Mouse (Mus musculus) neutrophil, adult 5-6 weeks (primary cell): ENCODE data around the gene Slc26a10. TPM values are rescaled to one million over a fixed set of nuclear protein-coding genes. Genes with fewer than 3 reads are reported as not detected.
"Not testable (repeated sequence)": the region's sequence is repeated elsewhere in the genome, so short reads cannot be mapped to it uniquely, and the experiment has no call there.

ENCODE experiments used
- ATAC-seq: fragments of 151-379, 151-347 bp; 2 replicates; pipeline ENCODE4 v1.8.0; 2017; ENCODE audit warnings: mild to moderate bottlenecking, moderate TSS enrichment; ENCODE audit not compliant: insufficient number of reproducible peaks, poor library complexity, low FRiP score, severe bottlenecking; ENCODE audit errors: extremely low read depth
- total RNA-seq: library from RNA; stranded (forward); fragments of 200-1000 nt; gene quantifications from 2 replicates; pipeline ENCODE4 v1.2.3, GENCODE M21; 2017

The Slc26a10 gene
- total RNA-seq, 1 experiment from 2014 or later, result 3.0 TPM

DNA sequence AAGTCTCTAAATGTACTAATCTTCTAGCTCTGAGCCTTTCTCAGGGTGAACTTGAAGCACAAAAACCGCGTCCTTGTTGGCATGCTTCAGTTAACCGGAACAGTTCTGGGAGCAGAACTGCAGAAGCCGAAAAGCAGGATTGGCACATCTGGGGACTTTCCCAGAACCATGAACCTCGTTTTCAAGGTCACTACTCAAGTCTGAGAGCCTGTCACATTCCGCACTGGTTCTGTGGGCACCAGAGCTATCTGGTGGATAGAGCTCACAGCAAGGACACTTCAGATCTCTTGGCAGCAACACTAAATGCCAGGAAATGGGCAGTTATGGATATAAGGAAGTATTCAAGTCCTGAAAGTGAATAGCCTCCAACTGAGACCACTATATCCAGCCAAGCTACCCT, 33.3 kb downstream of the Slc26a10 start:
- no peak for ATAC-seq

DNA sequence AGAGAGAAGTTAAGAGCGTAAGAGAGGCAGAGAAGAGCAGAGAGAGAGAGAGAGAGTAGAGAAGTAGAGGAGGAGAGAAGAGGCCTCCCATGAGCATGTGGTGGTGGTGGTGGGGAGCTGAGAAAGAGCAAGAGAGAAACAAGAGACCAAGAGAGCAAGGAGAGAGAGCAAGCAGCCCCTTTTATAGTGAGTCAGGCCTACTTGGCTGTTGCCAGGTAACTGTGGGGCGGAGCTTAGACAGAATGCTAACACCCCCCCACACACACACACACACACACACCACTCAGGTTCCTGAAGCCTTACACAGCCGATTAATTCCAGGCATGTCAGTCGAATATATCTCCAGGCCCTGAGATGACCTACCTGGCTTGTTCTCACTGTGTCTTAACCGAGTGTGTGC, 35.1 kb downstream of the Slc26a10 start:
- ATAC-seq, result 0 out of 2 replicates have a peak, but pooled peaks have one; percentile 24

GRCm38 (mm10) chr10:127144536-127144935, 35.9 kb downstream of the Slc26a10 start:
- ATAC-seq, result no peak

- no peak for ATAC-seq
Observed at GRCm38 (mm10) chr10:127143228-127143627, 37.2 kb downstream of the Slc26a10 start.

GRCm38 (mm10) chr10:127141500-127141899, 38.9 kb downstream of the Slc26a10 start:
- peak; percentile 52 for ATAC-seq

GRCm38 (mm10) chr10:127140971-127141370, 39.5 kb downstream of the Slc26a10 start:
- ATAC-seq, result no peak

DNA sequence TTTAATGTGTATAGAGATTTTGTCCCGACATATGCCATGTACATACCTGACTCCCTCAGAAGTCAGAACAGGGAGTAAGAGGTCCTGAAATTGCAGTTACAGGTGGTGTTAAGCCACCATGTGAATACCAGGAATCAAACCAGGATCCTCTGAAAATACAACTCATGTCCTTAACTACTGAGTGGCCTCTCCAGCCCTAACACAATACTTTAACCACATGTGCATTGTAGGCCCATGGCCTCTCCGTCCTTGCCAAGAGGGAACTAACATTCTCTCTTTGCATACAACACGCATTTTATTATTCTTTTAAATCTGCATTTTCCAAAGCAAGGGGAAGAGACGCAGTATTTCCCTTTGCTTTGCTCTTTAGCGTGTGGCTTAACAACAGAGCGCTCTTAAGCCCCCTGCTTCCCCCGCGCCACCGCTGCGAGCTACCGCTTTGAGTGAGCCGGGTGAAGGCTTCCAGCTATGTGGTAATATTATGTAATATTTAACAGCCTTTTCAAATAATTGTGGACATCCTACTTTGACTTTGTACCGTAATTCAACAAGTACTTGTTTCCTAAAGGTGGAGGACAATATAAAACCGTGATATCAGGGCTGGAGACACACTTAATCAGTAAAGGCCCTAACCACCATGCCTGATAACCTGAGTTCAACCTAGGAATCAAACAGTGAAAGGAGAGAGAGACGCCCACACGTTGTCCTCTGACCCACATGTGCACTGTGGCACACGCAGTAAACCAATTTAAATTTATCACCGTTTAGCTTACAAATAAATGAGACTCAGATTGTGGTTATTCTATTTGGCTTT, 41.9 kb downstream of the Slc26a10 start:
- ATAC-seq, result no peak

- ATAC-seq, result no peak
Observed at GRCm38 (mm10) chr10:127137896-127138295, 42.5 kb downstream of the Slc26a10 start.

GRCm38 (mm10) chr10:127136510-127136909, 43.9 kb downstream of the Slc26a10 start:
- ATAC-seq, result peak; percentile 83

DNA sequence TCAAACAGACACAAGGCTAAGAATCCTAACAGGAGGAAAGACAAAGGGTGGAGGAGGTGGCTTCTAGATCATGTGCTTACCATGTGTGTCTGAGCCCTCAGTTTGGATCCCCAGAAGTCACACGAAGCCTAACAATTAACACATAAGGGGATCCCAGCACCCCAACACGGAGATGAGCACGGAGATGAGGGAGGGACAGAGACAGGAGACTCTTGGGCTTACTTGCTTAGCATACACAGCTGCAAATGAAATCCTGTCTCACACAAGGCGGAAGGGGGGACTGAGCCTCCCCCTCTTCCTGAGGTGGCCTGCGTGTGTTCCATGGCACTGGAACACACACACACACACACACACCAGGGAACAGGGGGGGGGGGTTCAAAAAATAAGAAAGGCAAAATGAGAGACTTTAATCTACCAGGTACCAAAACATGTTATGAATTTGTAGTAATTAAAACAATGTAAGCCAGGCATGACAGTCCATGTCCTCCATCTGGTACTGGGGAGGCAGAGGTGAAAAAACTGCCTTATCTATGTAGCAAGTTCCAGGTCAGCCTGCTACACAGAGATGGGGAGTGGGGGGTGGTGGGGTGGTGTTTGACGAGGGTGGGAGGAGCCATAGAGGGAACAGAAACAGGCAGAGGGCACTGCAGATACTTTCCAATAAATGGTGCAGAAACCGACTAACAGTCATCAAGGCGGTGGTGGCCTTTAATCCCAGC, 45.2 kb downstream of the Slc26a10 start:
- ATAC-seq, result peak; percentile 37; the same call in 1 of the 2 replicates

GRCm38 (mm10) chr10:127134394-127135035, 45.9 kb downstream of the Slc26a10 start:
- ATAC-seq, result not testable (repeated sequence)

DNA sequence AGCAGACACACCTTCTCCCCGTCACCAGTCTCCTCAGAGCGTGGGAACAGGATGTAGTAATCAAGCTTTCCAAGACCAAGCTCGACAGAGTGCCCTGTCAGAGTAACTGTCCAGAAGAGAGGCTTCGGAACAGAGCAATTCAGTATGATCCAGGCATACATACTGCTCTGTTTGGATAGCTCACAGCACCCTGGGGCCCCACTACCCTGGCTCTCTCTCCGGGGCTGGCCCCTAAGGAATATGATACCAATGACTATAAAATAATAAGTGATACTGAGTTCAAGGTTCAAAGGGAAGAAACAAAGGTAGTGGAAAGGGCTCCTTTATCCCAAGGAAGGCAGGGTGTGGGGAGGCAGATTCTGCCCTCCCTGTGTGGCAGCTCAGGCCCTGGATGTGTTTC, 48.0 kb downstream of the Slc26a10 start:
- ATAC-seq, result no peak

GRCm38 (mm10) chr10:127129431-127129830, 51.0 kb downstream of the Slc26a10 start:
- ATAC-seq, result no peak

DNA sequence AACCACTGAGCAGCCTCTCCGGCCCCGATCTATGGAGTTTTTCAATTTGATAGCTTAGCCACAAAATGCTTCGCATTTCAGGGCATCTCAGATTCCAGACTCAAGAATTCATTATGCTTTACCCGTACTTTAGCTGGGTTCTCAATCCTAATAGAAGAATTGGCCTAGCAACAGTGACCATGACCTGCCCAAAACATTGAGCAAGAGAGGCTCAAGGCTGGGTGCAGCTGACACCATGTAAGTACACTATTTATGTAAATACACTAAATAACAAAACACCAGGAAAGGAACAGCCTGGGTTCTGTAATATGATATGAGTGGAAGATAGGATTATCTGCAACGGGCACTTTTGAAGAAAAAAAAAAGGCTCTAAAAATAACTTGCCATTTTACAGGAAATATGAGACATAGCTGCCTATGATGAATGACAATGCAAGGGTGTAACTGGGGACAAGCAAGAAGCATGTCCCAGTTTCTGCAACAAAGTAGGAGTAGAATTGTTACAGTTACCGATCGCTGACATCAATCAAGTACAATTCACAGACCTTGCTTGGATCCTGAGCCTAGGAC, 52.6 kb downstream of the Slc26a10 start:
- ATAC-seq, result no peak

DNA sequence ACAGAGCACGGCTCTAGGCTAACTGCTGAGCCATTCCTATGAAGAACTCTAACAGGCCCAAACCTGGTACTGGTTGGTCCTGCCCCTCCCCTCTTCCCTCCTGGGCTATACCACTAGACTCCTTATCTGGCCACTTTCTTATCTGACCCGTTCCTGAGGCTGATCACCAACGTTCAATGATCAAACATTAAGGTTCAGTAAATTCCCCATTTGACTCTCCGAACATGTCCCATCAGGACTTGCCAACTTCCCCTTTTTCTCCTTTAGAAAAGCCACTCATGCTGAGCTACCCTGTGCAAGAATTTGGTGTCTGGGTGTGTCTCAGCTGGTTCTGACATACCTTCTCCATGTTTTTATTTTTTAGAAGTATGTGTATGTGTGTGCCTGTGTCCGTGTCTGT, 53.9 kb downstream of the Slc26a10 start:
- 0 out of 2 replicates have a peak, but pooled peaks have one; percentile 16 for ATAC-seq

GRCm38 (mm10) chr10:127125210-127126001, 55.0 kb downstream of the Slc26a10 start:
- ATAC-seq, result peak; percentile 53

- peak; percentile 36 for ATAC-seq
Observed at GRCm38 (mm10) chr10:127123436-127123805, 57.0 kb downstream of the Slc26a10 start.

DNA sequence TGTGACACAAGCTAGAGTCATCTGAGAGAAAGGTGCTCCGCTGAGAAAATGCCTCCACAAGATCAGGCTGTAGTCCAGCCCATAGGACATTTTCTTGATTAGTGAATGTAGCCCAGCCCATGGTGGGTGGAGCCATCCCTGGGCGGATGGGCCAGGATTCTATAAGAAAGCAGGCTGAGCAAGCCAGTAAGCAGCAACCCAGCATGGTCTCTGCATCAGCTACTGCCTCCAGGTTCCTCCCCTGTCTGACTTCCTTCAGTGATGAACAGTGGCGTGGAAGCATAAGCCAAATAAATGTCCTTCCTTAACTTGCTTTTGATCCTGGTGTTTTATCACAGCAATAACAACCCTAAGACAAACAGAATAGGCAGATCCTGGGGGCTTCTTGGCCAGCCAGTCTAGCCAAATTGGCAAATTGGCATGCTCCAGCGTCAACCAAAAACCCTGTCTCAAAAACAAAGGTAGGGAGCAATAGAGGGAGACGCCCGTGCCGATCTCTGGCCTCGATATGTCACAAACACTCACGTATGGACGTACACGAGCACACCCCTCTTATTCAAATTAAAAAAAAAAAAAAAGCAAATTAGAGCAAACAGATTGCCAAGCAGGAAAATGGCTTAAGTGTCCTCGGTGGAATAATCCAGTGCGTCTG, 57.5 kb downstream of the Slc26a10 start:
- ATAC-seq, result no peak
